Mouse (Mus musculus) gastrocnemius, adult 8-10 months (tissue): ENCODE data around the gene Nr4a1. TPM values are rescaled to one million over a fixed set of nuclear protein-coding genes. Genes with fewer than 3 reads are reported as not detected.

ENCODE experiments used
- DNase-seq, 2 experiments: peaks; one replicate each; pipeline ENCODE4 v3.0.0; 2022; ENCODE audit warnings: low spot score in 2 of 2
- total RNA-seq, 4 experiments: library from RNA; stranded (reverse); gene quantifications; 2 replicates each; pipeline ENCODE4 v1.2.4; 2022

Nr4a1 gene
- total RNA-seq, 4 experiments from 2014 or later, result 114 to 232 (median 117) TPM

- no peak for DNase-seq
Observed at GRCm38 (mm10) chr15:101233183-101233582, 20.9 kb upstream of the Nr4a1 start.

- no peak for DNase-seq
Observed at GRCm38 (mm10) chr15:101233641-101234275, 20.3 kb upstream of the Nr4a1 start.

- no peak for DNase-seq
Observed at GRCm38 (mm10) chr15:101234611-101235341, 19.3 kb upstream of the Nr4a1 start.

GRCm38 (mm10) chr15:101235342-101235698 lies 18.7 kb upstream of the Nr4a1 start:
- DNase-seq, result no peak

GRCm38 (mm10) chr15:101235728-101236327 lies 18.2 kb upstream of the Nr4a1 start:
- DNase-seq, result no peak

GRCm38 (mm10) chr15:101236878-101237277 lies 17.2 kb upstream of the Nr4a1 start:
- peak; percentile 73 for DNase-seq

GRCm38 (mm10) chr15:101238885-101239511 lies 15.1 kb upstream of the Nr4a1 start:
- peak in 1 of 2 experiments; percentile 57 for DNase-seq

- DNase-seq, result no peak
Observed at GRCm38 (mm10) chr15:101239821-101240220, 14.2 kb upstream of the Nr4a1 start.

- peak; percentile 88 to 91 for DNase-seq
Observed at GRCm38 (mm10) chr15:101240799-101241204, 13.3 kb upstream of the Nr4a1 start.

- DNase-seq, result peak in 1 of 2 experiments; percentile 70
Observed at GRCm38 (mm10) chr15:101241236-101241635, 12.8 kb upstream of the Nr4a1 start.

- DNase-seq, result peak; percentile 63 to 79
Observed at GRCm38 (mm10) chr15:101241853-101242252, 12.2 kb upstream of the Nr4a1 start.

- peak; percentile 72 to 88 for DNase-seq
Observed at GRCm38 (mm10) chr15:101242645-101243044, 11.4 kb upstream of the Nr4a1 start.

- no peak for DNase-seq
Observed at GRCm38 (mm10) chr15:101244012-101244411, 10.1 kb upstream of the Nr4a1 start.

GRCm38 (mm10) chr15:101246231-101247154 lies 7.6 kb upstream of the Nr4a1 start:
- peak; percentile 92 to 96 for DNase-seq

- DNase-seq, result no peak
Observed at GRCm38 (mm10) chr15:101247155-101247498, 6.9 kb upstream of the Nr4a1 start.

- DNase-seq, result peak in 1 of 2 experiments; percentile 74
Observed at GRCm38 (mm10) chr15:101248029-101248710, 5.9 kb upstream of the Nr4a1 start.

- DNase-seq, result no peak
Observed at GRCm38 (mm10) chr15:101250220-101250800, 3.8 kb upstream of the Nr4a1 start.

- DNase-seq, result no peak
Observed at GRCm38 (mm10) chr15:101251930-101252329, 2.1 kb upstream of the Nr4a1 start.

GRCm38 (mm10) chr15:101252614-101253013 lies 1.5 kb upstream of the Nr4a1 start:
- no peak for DNase-seq

- DNase-seq, result no peak
Observed at GRCm38 (mm10) chr15:101253563-101253885, 545 bp upstream of the Nr4a1 start.
